Mouse (Mus musculus) erythroid progenitor cell, adult 5-6 weeks (primary cell): ENCODE measurements around the gene Sgsm2. TPM values are rescaled to one million over a fixed set of nuclear protein-coding genes. Genes with fewer than 3 reads are reported as not detected.
"Not testable (repeated sequence)": the region's sequence is repeated elsewhere in the genome, so short reads cannot be mapped to it uniquely, and the experiment has no call there.

Experiments
- ATAC-seq: replicated peaks from 2 replicates; pipeline ENCODE4 v1.8.0; 2016; ENCODE audit warnings: moderate number of reproducible peaks, mild to moderate bottlenecking, moderate TSS enrichment, inconsistent platforms; ENCODE audit not compliant: poor library complexity, low FRiP score, severe bottlenecking
- total RNA-seq, 2 experiments: library from RNA; stranded (forward) in 1 of 2; stranded (reverse) in 1 of 2; fragments of 150-400 nt in 1 of 2; fragments of 186-747, 209-891 nt in 1 of 2; gene quantifications; 2 replicates each; pipeline versions ENCODE4 v1.2.3 to v1.2.4; 2015 to 2017; ENCODE audit warnings: low replicate concordance in 2 of 2

Gene Sgsm2
- total RNA-seq, 2 experiments from 2014 or later = 0.76 to 0.84 TPM

DNA sequence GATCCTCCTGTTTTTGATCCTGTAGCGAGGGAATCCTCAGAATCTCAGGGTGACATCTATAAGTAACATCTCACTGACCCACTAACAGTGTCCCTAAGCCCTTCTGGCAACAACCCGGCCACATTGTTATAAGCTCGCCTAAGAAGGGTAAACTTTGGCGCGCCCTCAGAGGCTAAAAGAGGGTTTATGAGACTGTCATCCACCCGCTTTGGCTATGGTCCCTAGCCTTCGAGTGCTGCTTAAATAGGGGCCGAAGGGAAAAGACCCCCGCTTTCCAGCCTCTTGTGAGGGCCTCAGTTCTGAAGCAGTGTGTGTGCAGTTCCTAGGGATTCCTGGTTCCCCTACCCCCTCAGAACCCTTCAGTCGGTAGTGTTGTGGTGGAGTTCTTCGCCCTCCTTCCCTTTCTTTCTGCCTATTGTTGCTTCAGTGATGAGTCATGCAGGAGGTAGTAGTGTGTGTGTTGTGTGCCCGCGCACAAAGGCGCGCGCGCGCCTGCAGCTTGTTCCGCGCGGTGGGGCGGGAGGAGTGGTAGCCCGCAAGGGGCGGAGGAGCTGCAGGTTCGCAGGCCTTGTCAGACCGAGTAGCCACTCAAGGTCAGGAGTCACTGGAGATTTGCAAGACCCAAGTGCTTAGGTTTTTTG lies 64.2 kb downstream of the Sgsm2 start:
- ATAC-seq = 0 out of 2 replicates have a peak, but pooled peaks have one; percentile 5

DNA sequence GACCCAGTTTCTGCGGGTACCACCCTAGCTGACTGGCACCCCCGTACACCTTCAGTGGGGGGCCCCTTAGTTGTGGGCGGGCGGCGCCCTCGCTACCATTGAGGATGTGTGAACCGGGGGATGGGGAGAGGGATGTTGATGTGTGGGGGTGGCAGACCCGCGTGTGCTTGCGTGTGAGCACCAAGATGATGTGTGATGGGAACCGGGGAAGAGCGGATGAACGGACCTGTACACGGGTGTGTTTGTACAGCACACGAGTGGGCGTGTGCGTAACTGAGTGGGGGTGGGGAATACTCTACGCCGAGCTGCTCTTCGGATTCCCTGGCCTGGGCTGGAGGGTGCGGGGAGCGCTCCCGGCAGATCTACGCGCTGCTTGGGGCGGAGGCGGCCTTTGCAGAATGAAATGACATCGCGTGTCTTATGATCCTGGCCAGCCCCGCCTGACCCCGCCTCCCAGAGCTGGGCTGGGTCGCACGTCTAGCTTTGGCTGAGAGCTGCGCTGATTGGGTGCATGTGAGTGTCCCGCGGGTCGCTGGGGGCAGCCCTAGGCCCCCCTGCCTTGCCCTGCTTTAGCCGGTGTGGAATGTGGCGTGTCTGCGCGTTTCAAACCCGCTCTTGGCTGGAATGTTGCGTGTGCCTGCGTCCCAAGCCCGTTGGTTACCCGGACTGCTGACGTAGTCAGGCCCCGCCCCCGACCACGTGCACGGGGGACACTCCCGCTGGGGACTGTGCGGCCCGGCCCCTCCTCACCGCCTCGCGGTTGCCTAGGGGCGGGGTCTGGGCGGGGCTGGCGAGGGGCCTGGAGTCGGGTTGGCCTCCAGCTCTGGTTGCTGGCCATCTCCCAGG lies 65.0 kb downstream of the Sgsm2 start:
- ATAC-seq = peak; percentile 68

DNA sequence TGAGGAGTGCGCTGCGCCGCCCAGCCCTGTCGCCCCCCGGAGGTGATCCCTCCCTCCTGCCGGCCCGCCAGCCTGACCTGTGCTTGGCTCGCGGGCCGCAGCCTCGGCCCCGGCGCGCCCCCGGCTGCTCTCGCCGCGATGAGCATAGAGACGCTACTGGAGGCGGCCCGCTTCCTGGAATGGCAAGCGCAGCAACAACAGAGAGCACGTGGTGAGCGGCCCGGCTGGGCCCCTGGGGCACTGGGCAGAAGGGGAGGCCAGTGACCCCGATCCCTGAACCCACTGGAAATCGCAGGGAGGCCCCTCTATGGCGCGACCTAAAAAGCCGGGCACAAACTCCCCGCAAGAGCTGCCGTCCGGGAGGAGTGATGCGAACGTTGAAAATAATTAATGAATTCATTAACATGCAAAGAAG lies 65.7 kb downstream of the Sgsm2 start:
- ATAC-seq = no peak

DNA sequence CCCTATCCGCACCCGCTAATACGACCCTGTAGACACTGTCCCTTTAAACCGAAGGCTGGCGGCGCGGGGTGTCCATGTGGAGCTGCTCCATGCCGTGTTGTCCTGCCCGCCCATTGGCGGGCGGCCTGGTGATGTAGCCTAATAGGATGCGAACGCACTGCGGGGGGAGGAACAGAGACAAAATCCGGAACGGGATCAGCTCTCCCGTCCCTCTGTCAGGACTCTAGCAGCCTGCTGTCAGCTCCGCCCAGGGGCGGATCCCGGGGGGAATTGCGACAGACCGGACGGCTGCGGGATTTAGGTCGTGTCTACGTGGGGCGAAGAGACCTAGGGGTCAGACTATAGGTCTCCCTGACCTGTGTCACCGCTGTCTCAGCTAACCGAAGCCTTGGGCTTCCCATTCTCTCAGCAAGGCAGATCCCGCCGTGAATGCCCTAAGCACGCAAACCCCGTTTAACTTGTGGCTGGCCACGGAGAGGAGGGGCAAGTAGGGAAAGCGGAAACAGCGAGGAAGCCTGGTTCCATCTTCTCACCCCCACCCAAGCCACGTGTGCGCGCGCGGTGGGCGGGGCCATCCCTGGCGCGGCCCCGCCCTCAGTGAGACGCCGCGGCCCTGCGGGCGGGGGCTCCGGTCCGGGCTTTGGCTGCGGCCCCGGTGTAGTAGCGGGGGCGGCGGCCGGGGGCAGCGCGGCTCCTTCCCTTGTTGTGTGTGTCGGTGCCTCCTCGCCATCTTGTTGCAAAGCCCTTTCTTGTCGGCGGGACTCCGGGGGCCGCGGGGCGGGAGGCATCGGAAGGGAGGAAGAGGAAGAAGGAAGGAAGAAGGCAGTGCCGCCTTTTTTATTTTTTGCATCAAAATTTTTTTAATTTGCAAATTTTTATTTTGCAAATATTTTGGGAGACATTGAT lies 66.4 kb downstream of the Sgsm2 start, which contains the start of gene Mnt:
Gene Mnt (plus strand): TSS at position 665 of the 906 bp plus-strand sequence.
- peak; percentile 60 for ATAC-seq

DNA sequence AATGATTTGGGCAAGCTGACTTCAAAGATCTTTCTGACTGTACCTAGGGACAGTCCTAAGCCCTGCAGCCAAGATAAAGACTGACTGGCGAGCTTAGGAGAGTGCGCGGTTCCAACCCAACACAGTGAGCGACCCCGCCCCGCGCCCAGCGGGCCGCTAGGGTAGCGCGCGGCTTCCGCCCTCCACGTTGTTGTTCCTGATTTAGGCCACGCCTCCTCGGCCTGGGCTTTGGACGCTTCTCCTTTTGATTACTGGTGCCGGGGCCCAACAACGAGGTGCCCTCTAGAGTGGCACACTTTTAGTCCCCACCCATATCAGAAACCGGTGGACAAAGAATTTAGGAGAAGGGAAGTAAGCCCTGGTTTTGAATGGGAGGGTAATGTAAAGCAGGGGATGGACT lies 67.0 kb downstream of the Sgsm2 start:
- peak; percentile 56 for ATAC-seq

DNA sequence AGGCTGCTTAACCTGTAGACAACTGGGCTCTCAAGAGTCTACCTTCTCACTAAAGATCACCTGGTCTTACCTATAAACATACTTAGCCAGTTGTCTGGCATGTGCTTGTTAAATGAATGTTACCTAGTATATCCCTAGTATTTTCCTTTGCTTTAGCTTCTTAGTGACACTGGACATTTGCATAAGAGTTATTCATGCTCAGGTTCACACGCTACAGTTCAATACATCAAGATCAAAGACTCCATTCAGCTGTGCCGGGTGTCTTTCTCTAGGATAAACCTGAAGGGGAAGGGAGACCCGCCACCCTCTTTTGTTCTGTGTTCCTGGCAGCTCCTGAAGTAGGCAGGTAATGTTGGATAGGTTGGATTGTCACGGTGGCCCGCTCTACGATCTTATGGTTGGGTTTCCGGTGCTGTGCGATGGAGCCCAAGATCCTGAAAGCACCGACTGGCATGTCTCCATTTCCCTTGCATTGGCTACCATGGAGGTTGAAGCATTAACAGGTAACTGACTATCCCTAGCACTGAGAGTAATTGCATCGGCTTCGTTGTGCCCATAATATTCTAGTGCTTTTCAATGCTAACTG lies 67.8 kb downstream of the Sgsm2 start:
- ATAC-seq = no peak

DNA sequence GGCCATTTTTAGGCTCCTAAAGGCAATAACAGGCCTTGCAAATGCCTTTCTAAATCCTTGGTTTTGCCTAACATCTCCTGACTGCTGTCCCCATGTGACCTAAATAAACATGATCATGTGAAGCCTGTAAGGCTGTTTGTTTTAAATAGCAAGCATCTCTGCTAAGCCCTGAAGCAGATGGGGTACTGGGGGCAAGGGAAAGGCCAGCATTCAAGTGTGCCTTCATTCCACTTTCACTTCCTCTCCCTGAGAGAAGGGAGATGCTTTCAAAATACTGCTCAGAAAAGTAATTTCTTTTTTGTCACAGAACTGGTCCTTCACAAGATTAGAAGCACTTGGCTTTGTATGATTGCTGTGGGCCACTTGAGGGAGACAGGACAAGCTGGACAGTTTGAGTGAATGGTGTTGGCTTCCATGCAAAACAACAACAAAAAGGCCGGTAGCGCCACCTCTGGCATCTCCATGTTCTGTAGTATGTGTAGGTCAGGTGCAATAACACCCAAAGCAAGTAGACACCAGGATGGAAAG lies 68.4 kb downstream of the Sgsm2 start:
- no peak for ATAC-seq

DNA sequence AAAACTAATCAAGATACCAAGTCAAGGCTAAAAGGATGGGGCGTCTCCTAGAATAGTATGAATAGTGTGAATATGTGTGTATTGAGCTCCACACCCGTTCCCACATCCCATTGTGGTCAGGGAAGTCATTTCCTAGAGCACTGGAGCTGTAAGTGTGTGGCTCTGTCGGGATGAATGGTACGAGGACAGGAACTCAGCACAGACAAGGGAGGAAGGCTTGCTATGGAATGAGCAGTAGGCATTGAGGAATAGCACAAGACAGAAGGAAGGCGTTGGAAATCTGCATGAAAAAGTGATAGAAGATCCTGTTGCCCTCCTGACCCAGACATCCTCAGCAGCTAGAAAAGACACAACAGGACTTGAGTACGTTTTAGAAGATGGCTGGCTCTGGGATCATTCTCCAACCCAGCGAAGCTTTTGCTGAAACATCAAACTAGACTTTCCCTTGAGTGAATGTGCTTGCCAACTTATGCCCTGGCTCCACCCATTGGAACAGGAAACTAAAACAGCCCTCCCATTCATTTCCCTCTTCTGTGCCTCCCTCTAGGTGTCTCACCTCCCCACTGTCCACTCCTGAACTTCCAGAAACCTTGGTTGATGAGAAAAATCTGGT lies 69.0 kb downstream of the Sgsm2 start:
- ATAC-seq = no peak

DNA sequence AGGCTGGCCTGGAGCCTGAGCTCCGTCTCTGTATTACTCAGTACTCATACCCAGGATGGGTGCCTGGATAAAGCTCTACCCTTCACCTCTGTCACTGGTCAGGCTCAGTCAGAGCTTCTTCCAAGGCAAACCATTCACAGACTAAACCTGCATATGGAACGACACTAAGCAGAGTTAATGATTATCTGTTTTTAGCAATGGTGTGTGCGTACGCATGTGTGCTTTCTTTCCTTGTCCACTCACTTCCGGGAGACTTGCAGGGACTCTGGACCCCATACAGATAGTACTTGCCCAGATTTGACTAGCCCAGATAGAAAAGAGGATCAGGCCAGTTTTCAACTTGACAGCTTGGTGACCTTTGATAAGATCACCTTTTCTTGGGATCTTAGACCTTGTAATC lies 70.2 kb downstream of the Sgsm2 start:
- ATAC-seq = no peak

DNA sequence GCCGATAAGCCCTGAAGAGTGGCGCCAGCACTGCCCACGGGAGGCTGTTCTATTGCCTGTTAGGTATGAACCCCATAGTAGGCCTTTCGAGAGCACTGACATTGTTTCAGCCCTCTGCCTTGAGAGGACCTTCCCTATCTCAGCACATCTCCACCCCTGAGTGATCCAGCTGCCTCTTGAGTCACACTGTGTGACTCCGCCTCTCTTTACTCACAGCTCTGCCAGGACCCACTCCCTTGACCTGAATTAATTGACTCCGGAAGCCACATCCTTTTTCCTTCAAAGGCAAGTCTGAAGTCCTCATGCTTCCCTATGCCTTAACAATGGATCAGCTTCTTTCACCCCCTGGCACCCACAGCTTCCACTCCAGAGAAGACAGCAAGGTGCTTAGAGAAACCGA lies 70.7 kb downstream of the Sgsm2 start:
- no peak for ATAC-seq

DNA sequence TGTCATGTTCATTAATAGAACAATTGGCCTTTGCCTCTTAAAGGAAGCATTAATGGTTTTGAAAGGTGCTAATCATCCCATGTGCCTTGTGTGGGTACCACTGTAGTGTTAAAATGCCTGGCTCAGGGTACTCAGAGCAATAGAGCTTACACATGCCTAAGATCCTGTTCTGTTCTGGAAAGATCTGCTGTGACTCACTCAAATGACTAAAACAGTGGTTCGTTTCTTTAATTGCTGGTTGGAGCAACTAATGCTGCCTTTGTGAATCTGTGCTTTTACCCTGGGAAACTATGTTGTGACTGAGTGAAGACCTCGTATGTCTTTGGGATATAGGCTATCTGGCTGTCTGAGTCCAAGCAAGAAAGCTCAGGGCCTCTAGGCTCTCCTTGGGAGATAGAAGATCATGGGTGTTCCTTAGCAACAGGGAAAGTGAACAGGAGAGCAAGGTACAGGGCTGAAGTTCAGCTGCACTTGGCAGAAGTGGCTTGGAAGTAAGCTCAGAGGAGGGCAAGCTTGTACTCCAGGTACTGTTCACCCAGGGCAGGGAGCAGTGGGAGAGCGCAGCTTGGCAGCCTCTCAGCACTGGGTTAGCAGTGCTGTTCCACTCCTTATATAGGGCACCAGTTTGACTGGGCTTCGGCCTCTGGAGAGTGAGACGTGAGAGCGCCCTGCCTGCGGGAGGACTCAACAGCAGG lies 74.0 kb downstream of the Sgsm2 start:
- ATAC-seq = no peak

DNA sequence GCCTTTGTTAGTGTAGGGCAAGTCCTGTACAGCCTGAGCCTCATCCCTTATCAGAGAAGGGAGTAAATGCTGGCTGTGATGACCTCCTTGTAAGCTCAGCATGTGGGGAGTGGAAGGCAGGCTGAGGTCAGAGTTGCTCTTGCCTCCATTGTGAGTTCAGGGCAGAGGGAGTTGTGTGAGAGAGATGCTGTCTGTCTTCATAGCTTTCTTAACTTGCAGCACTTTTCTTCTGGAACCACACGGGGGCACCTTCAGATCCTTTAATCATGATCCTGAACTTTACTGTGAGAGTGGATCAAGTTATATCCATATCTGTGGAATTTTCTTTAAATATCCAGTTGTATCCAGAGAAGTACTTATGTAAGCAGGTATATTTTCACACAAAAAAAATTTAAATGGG lies 75.4 kb downstream of the Sgsm2 start:
- ATAC-seq = no peak

DNA sequence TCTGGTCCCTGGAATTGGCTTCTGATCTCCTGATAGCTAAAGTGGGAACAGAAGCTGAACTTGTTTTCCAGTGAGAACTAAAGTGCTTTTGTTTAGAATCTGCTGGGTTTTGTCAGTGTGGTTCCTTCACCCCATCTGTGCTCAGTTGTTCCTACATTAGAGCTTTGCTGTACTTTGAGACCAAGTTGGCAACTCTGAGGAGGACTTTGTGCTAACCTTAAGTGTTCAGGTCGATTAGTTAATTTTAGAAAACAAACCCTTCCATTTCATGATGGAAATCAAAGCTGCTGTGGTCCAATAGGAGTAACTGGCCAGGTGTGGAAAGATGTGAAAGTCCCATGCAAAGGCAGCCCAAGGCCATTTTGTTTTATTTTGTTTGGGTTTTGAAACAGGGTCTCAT lies 75.9 kb downstream of the Sgsm2 start:
- ATAC-seq = no peak

DNA sequence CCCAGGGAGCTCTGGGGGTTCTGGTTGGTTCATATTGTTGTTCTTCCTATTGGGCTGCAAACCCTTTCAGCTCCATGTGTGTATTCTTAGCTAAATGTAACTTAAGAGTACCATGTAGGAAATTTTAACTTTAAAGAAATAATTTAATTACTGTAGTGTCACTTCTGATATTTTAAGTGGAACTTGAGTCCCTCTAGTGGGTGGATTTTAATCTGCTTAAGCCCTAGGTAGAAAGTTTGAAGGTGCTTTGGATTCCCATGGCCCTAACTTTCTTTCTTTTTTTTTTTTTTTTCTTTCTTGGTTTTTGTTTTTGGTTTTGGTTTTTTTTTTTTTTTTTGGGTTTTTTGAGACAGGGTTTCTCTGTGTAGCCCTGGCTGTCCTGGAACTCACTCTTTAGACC lies 81.1 kb downstream of the Sgsm2 start:
- no peak for ATAC-seq

DNA sequence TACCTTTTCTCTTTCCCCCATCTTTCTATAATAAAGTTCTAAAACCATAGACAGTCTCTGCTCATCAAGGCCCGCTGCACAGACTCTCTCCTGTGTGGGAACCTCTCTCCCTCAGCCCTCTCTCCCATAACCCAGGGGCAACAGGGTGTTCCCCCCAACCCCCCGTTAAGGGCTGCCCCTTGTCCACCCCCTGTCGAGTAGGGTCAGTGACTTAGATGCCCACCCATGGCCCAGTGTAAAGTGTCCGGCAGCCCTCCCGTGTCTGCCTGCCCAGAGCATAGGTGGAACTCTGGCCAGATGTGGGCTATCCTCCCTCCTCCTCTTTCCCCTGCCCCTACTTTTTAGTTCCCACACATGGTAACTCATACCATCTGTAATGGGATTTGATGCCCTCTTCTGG lies 85.3 kb downstream of the Sgsm2 start:
- ATAC-seq = no peak

DNA sequence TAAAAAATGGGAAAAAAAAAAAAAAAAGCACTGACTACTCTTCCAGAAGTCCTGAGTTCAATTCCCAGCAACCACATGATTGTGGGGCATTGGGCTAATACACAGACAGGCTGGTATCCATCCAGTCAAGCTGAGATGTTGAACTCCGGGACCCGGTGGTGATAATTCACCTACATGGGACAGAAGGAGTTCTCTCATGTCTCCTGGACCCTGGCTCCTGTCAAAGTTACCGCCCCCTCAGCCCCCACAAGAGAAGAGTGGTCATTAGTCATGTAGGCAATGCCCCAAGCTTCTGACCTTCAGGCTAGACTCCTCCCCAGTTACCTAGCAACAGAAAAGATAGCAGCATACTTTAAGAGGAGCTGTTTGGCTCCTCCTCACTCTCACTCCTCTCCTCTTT lies 85.8 kb downstream of the Sgsm2 start:
- ATAC-seq = not testable (repeated sequence)

DNA sequence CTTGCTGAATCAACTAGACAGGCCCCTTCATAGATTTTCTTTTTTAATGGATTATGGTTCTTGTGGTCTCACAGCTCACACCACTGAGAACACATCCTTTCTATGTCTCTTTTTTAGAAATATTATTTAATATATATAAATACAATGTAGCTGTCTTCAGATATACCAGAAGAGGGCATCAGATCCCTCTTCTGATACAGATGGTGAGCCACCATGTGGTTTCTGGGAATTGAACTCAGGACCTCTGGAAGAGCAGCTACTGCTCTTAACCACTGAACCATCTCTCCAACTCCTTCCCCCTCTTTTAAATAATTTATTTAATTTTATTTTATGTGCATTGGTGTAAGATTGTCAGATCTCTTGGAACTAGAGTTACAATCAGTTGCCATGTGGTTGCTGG lies 86.7 kb downstream of the Sgsm2 start:
- no peak for ATAC-seq

DNA sequence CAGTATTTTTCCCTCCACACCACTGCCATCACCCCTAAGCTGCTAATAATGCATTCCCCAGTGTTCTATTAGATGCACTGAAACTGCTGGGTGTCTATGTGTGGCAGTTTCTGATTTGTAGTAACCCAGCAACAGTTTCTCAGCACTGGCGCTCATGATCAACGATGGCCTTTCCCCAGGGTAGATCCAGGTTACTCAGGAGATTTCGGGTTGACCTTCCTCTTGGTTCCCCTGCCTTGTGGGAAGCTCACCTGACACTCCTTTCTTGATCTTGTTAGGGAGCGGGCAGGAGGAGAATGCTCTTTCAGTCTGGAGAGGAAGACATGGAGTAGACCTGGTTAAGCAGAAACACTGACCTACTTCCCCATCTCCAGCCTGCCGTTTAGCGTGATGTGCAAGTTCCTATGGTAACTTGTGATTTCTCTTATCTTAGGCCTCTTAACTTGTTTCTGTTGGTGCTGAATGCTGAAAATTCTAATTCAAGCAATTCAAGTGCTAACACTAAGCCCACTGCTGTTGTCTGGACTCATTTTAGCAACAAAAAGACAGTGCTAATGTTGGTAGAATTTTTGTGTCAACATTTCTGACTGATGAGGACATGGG lies 88.5 kb downstream of the Sgsm2 start:
- ATAC-seq = no peak
